Mouse (Mus musculus): ENCODE results near the gene Apobec3.
"Not testable (repeated sequence)": the region's sequence is repeated elsewhere in the genome, so short reads cannot be mapped to it uniquely, and the experiment has no call there.

The Apobec3 gene

DNA sequence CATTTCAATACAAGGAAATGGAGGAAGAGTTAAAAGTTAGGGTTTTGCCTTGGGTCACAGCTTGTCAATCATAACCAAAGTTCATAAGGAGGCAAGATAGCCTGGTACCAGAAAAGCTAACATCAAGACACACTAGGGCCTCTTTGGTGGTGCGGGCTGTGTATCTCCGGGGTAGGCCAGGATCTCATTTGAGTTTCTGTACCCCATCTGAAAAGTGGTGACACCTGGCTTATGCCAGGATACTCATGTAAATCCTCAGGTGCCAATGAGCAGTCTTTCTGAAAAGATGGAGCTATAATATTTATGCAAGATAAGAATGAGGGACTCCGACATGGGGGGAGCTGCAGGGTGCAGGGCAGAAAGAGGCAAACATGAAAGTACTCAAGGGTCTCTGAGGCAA is 36.9 kb downstream of the Apobec3 start:
- no peak for DNase-seq (ENCODE audit: low spot score)

DNA sequence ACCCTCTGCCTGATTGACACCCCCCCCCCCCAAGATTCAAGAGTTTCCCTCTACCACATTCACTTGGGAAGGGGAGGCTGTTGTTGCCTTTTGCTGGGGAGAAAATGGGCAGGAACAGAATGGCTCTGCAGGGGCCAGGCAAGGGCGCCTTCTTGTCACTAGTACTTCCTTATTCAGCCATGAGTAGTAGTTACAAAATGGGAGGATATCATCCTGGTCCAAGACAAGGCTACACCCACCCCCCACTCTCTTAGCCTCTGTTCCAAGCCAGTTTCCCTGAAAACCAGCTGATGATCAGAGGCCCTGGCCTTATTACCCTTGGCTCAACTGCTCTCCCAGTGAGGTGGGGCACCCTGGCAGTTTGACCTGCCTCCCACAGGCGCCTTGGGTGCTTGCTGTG is 37.3 kb downstream of the Apobec3 start:
- no peak for DNase-seq (ENCODE audit: low spot score)

DNA sequence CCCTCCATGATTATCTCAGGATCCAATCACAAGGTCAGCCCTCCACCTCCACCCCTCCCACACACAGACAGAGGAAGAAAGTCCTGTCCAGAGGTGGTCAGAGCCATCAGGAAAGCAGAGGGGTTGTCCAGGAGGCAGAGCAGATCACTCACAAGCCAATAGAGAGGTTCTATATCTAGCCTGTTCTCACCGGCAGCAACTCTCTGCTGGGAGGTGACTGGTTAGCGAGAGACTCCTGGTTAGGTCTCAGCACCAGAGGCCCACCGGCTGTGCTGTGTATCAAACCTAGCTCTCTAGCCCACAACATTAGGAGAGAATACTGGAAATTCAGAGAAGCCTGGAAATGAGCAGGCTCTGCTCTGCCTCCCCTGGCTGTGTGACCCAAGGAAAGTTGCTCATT is 38.3 kb downstream of the Apobec3 start:
- DNase-seq (ENCODE audit: low spot score) = no peak

DNA sequence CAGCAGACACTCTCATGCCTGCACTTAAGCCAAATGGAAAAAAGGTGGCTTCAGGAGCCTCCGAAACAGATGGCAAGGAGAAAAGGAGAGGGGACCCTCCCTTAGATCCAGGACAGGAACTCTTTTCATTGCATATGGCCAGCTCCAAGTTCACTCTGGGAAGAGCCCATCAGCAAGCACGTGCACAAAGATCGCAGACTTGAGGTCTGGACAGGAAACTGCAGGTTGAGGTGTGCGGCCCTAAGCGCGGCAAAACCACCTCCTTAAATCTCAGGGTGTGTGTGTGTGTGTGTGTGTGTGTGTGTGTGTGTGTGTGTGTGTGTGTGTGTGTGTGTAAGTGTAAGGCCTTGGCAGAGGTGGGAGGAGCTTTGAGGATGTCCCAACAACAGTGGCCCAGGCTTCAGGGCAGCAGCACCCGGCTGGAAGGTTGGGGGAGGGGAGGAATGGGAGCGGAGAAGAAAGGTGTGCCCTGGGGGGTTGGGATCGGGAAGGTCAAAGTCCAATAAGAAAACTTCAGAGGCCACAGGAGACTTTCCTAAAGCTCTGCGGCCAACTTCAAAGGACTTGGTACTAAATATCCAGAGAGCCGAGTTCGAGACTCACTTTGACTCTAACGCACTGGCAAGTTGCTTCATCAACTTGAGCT is 40.2 kb downstream of the Apobec3 start:
- peak; percentile 78 for DNase-seq (ENCODE audit: low spot score)

DNA sequence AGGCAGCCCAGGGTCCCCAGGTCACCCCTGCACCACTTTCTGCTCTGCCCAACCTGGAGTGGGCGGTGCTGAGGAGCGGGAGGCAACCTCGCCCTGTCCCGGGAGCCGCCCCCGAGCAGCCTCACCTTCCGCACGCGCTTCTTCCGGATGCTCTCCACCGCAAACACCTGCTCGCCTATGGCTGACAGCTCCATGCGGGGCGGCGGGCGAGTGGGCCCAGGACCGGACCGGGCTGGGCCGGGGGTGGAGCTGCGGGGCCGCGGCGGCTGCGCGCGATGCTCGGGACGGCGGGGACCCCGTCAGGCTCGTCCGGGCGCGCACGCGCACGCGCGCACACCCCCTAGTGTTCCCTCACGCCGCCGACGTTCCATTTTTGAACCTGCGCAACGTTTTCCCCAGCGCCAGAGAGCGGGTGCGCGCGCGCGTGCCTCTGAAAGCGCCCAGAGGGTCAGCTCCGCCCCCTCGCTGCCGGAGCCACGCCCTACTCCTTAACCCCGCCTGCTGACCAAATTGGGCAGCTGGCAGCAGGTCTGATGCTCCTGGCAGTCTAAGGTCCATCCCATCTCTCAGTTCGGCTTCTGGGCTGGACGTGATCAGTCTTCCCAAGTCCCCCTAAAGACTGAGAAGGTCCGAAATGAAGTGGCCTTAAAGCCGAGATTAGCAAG is 41.0 kb downstream of the Apobec3 start:
- peak; percentile 90 for DNase-seq (ENCODE audit: low spot score)

DNA sequence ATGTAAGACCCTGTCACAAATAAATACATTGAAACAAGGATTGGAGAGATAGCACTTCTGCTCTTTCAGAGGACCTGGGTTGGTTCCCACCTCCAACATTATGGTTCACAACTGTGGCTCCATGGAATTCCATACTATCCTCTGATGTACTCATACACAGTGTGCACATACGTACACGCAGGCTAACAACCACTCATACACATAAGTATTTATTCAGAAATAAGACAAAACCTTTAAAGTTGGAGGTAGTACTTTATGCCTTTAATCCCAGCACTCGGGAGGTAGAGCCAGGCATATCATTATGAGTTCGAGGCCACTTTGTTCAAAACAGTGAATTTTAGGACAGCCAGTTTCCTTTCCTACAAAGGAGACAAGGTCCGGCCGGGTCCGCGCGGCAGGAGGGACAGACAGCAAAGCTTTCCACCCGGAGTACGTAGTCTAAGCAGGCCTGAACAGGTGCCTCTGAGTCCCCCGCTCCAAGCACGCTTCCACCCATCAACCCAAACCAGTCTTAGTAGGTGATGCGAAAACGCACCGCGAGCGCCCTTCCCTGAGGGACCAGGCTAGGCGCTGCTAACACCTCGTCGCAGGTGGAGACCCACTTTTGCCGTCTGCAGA is 41.7 kb downstream of the Apobec3 start:
- DNase-seq (ENCODE audit: low spot score) = no peak

DNA sequence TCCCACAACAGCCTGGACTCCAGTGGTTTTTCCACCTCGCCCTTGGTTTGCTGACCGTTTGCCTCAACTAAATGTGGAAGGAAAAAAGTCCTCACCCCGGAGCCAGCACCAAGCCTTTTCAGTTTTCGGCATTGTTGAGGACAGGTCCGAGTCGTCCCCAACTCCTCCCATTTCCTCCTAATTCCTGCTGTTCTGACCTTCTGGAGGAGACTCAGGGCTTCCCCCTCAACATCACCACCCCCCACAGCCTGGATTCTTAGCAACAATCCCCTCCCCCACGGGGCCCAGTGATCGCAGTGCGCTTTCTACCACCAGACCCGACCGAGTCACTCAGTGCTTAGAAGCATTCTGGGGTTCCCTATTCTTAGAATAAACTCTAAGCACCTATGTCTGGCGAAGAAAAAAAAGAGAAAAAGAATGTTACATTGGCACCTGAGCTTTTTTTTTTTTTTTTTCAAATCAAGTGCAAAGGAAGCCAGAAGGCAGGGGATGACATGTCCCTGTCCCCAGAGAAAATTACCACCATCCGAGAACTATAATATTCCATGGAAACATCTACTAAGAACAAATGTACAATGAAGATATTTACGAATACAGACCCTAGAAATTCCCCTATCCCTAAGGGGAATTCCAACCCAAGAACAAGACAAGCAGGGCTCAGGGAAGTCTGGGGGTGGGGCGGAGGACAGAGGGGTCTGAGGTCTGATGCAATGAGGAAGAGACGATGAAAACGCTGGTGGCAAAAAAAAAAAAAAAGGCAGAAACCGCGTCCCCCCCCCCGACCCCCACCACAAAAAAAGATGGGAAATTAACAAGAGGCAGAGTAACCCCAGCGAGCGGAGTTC is 42.4 kb downstream of the Apobec3 start:
- DNase-seq (ENCODE audit: low spot score) = no peak

DNA sequence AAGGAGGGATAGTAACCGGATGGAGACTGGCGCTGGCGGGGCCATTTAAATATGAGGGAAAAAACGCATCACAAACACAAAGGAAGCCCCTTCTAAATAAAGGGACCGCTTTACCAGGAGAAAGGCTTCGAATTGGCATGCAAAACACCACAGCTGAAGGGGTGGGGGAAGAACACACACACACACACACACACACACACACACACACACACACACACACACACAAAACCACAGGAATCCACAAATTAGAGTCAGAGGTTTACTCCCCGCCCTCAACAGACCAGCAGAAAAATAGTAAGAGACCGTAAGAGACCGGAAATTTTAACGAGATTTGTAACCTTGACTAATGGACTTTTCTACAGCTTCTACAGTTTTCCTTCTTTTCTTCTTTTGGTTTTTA is 43.3 kb downstream of the Apobec3 start:
- no peak for DNase-seq (ENCODE audit: low spot score)

DNA sequence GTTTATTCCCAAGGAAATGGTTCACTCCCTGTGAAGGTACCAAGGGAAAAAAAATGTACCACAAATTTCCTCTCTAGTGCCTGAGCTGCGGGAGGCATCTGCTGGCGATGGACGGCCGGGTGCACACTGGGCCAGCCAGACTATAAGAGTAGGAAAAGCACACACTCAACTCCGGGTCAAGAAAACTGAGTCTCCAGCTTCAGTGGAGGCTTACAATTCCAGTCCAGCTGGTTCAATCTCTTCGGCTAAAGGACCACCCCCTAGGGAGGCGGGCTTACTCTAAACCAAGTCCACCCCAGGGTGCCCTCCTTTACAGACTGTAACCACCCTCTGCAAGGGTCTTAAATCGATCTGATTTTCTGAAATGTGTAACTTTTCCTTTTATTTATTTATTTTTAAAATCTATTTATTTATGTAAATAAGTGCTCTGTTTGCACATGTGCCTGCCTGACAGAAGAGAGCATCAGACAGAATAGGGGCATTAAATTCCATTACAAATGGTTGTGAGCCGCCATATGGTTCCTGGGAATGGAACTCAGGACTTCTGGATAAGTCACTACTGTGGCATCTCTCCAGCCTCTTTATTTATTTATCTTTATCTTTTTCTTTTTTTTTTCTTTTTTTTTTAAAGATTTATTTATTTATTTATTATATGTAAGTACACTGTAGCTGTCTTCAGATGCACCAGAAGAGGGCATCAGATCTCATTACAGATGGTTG is 44.4 kb downstream of the Apobec3 start:
- no peak for DNase-seq (ENCODE audit: low spot score)

DNA sequence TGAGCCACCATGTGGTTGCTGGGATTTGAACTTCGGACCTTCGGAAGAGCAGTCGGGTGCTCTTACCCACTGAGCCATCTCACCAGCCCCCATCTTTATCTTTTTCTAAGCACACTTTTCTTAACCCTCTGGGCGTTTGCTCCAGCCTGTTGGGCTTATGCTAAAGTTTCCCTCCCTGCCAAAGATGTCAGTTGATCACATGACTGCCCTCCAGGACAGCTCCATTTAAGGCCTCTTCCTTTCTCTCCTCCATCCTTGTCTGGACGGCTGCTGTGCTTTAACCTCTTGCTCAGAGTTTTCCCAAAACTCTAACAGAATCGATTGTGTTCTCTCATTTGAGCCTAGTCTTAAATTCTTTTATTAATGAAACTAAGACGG is 44.9 kb downstream of the Apobec3 start:
- DNase-seq (ENCODE audit: low spot score) = no peak

DNA sequence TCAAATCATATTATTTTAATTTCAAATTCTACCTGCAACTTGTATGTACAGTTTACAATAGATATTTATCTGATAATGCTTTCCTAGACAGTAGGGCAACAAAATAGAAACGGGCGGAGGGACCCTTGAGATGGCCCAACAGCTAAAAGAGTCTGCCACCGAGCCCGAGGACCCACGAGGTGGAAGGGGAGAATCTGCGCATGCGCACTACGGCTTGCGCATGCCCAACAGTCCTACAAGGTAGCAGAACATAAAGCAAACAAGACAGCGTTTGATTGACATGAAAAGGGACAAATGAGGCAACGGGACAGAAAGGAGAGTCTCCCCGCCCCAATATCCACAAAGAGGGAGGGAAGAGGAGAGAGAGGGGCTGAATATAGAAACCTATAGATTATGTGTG is 47.6 kb downstream of the Apobec3 start:
- no peak for DNase-seq (ENCODE audit: low spot score)

DNA sequence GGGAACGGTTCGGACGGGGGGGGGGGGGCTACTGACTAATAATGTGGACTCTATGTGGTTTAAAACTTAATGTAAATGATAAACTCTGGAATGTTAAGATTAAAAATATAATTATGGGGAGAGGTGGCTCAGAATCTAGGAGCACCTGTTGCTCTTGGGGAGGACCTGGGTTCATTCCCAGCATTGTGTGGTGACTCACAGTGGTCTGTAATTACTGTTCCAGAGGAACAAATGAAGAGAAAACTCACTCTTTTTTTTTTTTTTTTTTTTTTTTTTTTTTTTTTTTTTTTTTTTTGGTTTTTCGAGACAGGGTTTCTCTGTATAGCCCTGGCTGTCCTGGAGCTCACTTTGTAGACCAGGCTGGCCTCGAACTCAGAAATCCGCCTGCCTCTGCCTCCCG is 48.0 kb downstream of the Apobec3 start:
- DNase-seq (ENCODE audit: low spot score) = not testable (repeated sequence)

DNA sequence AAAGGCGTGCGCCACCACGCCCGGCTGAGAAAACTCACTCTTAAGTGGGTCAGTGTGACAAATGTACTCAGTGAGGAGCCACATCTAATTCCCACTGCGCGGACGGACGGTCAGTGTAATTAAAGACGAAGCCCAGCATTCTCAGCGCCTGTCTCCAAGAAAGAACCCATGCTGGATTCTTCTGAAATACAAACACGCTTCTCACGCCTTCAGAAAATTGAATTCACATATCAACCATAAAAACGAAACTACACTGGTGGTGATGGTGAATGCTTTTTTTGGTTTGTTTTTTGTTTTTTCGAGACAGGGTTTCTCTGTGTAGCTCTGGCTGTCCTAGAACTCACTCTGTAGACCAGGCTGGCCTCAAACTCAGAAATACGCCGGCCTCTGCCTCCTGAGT is 48.5 kb downstream of the Apobec3 start:
- DNase-seq (ENCODE audit: low spot score) = no peak

DNA sequence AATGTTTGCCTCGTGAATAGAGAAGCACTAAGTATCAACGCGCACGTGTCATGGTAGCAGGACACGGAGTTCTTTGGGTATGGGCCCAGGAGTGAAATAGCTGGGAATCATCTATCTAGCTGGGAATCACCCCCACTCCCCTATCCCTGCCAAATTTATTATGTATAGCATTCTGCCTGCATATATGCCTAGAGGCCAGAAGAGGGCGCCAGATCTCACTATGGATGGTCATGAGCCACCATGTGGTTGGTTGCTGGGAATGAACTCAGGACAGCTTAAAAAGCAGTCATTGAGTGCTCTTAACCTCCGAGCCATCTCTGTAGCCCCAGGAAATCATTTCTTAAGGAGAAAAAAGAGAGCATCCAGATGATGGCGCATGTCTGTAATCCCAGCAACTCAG is 49.5 kb downstream of the Apobec3 start:
- no peak for DNase-seq (ENCODE audit: low spot score)

DNA sequence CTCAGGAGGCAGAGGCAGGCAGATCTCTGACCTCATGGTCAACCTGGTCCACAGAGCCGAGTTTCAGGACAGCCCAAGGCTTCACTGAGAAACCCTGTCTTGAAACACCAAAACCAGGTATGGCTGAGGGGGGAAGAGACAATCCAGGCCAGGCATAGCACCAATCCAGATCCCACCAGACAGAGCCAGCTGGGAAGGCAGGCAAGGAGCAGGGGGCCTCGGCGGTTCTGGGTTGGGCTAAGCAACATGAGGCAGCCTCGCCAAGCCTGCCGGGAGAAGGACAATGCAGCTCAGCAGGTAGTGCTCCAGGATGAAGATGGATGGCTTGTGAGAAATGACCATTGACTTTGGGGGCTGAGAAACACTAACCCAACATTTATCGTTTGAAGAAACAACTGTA is 51.1 kb downstream of the Apobec3 start:
- DNase-seq (ENCODE audit: low spot score) = no peak

DNA sequence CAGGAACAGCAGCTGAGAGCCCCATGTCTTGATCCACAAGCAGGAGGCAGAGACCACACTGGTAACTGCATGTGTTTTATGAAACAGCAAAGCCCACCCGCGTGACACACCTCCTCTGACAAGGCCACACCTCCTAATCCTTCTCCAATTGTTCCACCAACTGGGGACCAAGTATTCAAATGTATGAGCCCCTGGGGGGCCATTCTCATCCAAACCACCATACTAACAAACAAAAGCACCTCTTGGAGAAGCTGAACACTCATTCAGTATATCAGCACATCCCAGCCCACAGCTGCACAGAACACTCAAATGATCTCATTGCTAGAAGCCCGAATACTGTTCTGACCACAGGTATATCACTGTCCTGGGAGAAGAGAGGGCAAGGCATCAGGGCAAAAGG is 52.1 kb downstream of the Apobec3 start:
- no peak for DNase-seq (ENCODE audit: low spot score)

DNA sequence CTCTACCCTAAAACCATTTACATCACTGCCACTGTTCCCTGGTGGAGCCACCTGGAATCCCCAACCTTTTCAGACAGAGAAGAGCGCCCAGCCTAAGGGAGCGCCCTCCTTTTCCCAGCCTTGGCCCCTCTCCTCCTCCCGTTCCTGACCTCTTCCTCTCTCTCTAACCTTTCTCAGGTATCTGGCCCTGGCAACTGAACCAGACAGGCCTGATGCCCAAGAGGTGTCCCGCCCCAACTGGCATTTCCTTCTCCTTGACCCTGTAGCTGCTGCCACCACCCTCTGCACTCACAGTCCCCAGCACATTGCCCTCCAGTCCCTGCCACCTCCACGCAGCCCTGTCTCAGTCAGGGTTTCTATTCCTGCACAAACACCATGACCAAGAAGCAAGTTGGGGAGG is 53.5 kb downstream of the Apobec3 start:
- DNase-seq (ENCODE audit: low spot score) = no peak

DNA sequence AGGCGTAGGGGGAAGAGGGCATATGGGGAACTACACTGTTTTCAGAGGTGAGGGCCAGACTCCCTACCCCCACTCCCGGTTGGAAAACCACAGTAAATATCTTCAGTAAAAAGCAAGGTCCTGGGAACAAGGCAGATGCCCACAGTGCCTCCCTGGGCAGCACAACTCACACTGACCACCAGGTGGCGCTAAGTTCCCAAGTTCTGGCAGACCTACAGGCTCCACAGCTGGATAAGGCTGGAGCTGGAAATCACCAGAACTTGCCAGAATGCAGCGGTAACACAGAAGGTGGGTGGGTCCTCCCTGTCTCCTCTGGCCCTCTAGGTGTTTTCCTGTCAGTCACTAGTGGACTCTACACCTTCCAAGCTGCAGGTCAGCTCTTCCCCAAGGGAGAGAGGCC is 54.6 kb downstream of the Apobec3 start:
- DNase-seq (ENCODE audit: low spot score) = peak; percentile 79

DNA sequence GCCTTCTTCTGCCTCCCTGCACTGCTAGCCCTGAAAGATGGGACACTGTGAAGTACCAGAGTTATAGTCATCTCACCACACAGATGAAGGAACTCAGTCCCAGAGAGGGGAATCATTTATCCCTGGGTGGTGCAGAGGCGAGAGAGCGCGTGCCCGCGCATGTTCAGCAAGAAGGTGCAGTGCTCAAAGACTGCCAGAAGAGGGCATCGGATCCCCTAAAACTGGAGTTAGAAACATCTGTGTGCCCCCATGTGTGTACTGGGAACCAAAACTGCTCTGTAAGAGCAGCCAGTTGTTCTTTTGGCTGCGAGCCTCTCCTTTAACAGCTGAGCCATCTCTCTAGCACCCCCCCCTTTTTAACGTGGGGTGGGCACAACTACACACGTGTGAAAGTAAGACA is 55.3 kb downstream of the Apobec3 start:
- no peak for DNase-seq (ENCODE audit: low spot score)

DNA sequence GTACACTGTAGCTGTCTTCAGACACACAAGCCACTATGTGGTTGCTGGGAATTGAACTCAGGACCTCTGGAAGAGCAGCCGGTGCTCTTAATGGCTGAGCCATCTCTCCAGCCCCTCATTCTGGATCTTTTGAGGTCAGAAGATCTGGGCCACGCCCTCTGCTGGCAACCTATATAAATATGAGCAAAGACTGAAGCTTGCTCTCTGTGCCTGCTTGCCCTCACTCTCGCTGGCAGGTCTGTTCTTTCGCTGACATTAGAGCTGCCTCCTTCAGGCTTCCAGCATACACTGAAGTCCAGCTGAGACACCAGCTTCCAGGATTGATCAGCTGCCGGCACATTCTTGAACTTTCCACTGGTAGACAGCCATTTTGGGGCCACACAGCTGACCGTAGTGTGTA is 56.2 kb downstream of the Apobec3 start:
- no peak for DNase-seq (ENCODE audit: low spot score)

DNA sequence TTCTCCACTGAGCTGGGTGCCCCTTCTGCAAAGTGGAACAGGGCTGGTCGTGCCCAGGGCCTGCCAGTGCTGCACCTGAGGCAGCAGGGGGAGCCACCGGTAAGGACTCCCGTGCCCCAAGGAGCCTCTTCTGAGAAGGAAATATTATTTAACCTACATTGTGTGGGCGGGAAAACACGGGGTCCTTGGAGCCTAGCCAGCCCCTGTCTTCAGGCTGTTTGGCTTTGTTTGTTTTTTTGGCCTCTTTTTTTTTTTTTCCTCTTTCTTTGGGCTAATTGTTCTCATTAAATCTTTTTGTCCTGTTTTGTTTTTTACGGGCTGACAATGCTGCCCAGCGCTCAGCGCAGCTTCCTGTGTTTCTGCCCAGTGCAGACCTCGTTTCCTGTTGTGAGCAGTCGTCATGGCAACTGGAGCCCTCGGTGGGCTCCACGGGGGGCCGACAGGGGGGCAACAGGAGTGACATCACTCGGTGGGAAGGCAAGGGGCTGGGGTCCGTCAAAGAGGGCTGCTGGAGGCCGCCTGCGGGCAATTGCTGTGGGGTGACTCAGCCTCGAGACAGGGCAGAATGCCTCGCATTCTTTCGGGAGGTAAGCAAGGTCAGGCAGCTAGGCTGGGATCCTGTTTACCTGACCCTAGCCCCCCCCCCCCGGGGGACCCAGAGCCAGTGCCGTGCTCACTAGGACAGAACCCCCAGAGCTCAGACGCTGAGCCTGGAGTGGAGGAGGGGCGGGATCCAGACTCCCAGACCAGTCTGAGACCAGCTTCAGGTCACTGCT is 59.0 kb downstream of the Apobec3 start:
- peak; percentile 84 for DNase-seq (ENCODE audit: low spot score)

Measured in yolk sac, embryonic 10.5 days (tissue).